Mouse (Mus musculus) kidney, postnatal 10 days (tissue): ENCODE results near the gene Il12rb1.

Experiments used
- DNase-seq: peaks from one replicate; pipeline ENCODE4 v3.0.0; 2021; ENCODE audit warnings: mixed read lengths

The Il12rb1 gene

DNA sequence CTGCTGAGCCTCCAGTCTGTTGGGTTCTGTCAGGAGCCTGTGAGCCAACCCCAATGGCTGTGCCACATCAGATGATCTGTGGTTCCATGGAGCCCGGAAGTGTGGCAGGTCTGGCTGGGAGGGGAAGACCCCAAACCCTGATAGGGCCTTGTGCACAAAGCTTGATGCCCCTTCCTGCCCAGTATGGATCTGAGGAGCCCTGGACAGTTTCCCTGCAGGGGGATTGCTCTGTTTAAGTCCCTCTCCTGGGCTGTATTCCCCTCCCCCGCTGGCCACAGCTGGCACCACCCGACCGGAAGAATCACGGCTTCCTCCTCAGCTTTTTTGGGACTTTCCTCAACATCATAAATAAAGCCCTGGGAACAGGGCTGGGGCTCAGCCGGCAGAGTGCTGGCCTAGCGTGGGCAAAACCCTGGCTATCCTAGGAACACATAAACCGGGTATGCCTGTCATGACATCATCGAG is 24.8 kb downstream of the Il12rb1 start:
- DNase-seq, result peak; percentile 74

DNA sequence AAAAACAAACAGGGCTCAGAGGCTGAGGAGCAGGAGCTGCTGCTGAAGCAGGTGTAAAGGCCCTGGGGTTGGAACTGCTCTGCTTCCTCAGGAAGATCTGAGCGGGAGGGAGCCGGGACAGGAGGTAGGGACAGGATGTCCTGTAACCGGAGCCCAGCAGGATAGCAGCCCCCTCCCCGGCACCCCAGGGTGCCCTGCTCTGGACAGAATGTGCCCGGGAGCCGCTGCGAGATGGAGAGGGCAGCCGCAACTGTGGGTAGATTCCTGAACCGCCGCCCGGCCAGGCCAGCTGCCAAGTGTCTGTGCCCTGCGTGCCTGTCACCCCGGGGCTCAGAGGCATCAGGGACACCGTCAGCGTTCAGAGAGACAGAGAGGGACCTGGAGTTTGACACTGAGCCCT is 25.3 kb downstream of the Il12rb1 start:
- DNase-seq, result peak; percentile 59

DNA sequence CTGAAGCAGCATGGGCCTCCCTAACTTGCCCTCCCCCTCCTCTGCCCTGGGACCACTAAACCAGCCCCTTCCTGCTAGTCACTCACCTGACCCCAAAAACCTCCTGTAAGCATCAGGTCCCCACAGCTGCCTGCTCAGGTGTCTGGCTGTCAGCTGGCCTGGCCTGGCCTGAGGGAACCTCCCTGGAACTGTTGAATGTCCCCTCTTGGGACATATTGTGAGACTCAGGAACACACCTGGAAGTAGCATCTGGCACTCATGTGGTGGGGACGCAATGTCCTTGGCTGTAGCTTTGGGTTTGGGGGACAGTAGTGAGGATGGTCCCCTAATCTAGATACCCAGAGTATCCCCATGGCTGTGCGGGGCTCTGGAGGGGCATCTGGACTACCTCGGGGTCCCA is 25.8 kb downstream of the Il12rb1 start:
- DNase-seq, result no peak

DNA sequence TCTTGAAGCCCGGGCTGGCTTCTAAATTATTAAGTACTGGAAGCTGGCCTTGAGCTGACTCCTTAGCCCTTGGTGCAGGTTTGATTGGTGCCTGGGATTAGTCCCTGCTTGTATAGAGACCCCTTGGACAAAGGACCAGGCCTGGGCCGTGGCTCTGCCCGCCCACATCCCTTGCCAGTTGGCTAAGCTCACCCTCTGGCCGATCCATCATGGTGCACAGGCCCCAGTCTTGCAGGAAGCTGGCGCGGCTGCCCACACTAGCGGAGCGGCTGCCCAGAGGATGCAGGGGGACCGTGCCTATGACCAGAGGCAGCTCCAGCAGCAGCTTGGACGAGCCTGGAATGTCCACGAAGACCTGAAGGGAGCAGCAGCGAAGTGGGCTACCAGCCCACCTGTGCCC is 28.4 kb downstream of the Il12rb1 start:
- no peak for DNase-seq

DNA sequence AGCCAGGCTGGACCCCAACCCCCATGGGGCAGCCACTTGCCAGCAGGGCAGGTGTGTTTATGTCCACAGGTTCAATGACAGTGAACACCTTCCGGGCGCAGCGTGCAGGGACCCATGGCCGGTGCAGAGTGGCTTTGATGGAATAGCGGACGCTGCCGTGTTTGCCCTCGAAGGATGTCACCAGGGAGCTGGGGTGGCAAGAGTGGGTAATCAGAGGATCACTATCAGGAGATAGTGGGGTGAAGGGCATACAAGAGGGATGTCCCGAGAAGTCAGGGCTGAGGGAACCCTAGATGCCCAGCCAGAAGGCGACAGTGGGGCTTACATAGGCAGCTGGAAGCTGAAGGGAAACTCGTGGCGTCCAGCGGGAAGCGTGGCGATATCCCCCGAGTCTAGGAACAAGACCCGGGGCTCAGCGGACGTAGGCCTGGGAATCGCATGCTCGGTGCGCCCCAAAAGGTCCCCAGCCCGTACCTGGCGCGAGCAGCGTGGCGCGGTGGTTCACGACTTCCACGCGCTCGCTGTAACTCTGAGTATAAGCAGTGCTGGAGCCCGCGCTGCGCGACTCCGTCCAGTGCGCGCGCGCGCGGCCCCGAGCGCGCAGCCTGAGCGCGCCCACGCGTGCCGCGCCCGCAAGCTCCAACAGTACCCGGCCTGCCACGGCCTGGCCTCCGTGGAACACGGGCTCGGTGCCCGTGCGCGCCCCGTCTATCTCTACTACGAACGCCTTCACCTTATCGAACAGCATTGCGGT is 30.6 kb downstream of the Il12rb1 start:
- DNase-seq, result no peak

DNA sequence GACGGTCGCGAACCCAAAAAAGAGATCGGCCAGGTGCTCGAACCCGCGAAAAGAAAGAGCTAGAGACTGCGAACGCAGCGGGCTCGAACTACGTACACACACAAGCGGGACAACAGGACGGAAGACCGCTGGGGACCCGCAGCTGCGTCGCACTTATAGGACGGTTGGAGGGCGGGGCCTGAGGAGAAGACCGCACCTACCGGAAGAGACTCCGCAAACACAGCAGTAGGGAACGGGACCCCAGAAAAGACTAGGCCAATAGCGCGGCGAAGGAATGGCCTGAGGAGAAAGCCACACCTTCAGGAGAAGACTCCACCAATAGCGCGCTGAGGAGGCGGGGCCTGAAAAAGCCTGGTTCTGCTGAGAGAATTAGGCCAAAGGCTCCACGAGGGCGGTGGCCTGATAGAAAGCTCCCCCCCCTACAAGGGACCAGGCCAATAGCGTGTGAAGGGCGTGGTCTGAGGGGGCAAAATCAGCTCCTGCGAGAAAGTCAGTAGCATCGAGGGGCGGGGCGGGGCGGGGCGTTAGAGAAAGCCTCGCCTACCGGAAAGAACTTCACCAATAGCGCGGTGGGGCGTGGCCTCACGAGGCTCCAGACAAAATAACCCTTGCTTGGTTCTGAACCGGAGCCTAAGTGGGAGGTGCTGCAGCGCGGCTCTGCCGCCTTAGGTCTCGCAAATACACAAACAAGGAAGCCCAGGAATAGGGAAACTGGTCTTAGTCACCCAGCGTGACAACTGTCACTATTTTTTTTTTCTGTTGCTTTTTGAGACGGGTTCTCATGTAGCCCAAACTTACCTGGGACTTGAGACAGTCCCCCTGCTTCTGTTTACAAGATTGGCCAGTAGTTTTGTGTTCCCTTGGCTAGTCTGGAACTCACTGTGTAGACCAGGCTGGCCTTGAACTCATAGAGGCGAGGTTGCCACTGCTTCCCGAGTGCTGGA is 31.4 kb downstream of the Il12rb1 start, which contains the start of gene Arrdc2:
Arrdc2 (minus strand) TSS at position 313 of the 944 bp plus-strand sequence.
- DNase-seq, result peak; percentile 100

DNA sequence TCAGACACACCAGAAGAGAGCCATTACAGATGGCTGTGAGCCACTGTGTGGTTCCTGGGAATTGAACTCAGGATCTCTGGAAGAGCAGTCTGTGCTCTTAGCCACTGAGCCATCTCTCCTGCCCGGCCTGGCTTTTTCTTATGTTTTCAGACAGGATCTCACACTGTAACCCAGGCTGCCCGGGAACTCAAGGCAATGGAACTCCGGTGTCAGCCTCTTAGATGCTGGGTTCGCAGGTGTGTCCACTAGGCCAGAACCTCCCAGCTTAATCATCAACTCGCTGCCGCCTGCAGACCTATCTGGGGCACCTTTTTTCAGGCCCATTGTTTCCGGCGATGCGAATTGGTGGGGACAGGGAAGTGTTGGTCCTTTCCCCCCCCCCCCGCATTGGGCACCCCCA is 32.3 kb downstream of the Il12rb1 start:
- DNase-seq, result peak; percentile 70

DNA sequence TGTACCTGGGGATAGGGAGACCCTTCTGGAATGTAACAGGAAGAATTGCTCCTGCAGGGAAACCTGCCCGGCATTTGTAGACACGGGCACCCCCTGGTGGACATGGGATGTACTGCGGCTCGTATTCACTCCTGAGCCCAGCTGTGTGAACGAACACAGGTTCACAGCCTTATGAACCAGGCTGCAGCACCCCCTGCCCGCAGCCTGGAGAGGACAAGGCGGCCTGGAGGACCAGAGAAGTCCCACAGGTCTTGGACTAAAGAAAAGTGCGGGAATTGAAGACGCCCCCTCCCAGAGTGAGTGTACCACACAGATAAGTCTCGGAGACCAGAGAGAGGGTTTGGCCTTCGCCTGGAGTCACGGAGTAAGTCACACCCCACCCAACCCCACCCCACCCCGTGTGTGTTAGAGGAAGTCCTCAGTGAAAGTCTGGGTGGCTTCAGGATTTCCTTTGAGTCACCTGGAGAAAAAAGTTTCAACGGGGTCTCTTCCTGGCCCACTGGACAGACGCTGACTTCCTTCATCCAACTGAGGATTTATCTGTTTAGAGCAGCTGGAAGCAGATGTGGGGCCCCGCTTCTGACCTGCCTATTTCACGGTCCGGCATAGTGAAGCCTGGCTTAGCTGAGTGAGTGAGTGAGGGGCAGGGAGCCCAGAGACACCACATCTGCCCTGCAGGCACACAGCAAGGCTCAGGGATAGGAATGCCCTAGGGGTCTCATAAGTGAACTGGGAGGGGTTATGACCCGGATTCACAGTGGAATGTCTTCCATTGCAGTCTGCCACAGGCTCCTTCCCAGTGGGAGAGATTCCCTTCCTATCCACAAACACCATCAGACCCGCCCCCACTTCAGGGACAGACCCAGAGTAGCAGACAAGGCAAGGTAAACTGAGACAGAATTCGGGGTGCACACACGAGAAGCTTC is 33.2 kb downstream of the Il12rb1 start:
- DNase-seq, result peak; percentile 94

DNA sequence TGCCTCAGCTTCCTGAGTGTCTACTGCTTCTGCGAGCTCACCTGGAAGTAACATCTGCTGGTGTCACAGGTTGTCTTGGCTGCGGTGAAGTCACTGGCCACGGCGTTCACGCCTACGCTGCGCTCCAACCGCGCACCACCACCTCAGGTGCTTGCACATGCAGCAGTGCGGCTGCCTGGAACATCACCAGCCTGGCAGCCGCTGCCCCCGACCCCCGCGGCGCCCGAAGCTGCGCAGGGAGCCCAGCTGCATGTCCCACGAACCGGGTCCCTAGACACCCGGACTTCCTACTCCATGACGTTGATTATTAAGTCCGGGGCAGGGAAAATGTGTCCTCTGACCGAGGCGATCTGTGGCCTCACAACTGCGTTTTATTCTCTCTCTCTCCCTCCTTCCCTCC is 34.2 kb downstream of the Il12rb1 start:
- no peak for DNase-seq

- DNase-seq, result no peak
Measured at GRCm38 (mm10) chr8:70843214-70843773, 35.0 kb downstream of the Il12rb1 start.

GRCm38 (mm10) chr8:70843941-70844340 is 35.7 kb downstream of the Il12rb1 start:
- DNase-seq, result no peak

DNA sequence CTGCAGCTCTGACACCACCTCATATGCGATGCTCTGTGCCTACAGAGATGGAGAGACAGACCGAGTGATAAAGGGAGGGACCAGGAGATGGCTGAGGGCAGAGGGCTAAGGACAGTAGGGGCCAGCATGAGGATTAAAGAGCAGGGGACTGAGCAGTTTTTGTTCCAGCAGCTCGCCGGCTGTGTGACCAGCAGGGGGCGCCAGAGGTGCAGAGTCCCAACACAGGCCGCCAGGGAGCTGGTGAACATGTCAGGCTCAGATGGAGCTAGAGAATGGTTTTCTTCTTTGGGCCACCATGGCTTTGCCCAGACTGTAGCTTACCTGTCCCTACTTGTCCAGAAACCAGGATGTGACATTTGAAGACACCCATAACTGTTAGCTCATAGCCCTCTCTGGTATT is 36.3 kb downstream of the Il12rb1 start:
- peak; percentile 96 for DNase-seq

DNA sequence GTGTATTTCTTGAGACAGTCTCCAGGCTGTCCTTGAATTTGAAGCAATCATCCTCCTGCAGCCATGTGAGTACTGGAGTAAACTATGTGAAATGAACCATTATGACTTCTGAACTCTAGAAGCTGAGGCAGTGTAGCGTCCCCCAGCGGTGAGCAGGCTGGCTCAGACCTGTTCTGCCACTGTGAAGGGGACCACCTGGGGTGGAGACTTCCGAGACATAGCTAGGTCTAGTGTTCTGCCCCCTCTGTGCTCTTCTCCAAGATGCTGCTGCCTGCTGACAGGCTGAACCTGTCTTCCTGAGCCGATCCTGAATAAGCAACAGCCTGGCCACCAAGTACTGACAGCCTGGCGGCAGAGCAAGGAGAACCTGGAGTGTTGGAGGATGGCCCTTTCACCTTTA is 36.9 kb downstream of the Il12rb1 start:
- no peak for DNase-seq

GRCm38 (mm10) chr8:70846371-70847154 is 38.3 kb downstream of the Il12rb1 start:
- DNase-seq, result no peak

DNA sequence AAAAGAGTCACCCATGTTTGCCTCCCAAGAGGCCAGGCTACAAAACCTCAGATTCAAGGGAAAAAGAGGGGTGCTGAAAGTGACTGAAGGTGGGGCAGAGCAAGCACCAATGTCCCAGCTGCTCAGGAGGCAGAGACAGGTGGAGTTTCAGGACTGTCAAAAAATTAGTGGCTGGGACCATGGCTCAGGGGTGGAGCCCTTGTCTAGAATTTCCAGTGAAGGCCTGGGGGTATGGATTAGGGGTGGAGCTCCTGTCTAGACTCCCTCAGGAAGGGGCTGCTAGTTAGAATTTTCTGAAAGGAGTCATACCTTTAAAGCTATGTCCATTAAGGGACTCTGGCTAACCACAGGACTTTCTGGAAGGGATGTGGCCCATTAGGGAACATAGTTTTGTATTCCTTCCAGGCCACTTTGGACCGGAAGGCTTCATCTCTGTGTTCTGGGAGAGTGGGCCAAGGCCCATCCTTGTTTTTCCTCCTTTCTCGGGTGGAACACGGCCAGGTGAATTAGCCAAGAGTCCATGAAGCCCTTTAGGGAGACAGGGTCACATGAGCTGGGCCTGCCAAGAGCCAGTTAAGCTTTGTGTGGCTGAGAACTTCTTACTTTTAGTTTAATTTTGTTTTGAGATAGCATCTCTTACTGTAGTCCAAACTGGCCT is 41.2 kb downstream of the Il12rb1 start:
- DNase-seq, result no peak

- DNase-seq, result no peak
Measured at GRCm38 (mm10) chr8:70850132-70850845, 42.0 kb downstream of the Il12rb1 start.

- no peak for DNase-seq
Measured at GRCm38 (mm10) chr8:70850947-70851346, 42.7 kb downstream of the Il12rb1 start.

DNA sequence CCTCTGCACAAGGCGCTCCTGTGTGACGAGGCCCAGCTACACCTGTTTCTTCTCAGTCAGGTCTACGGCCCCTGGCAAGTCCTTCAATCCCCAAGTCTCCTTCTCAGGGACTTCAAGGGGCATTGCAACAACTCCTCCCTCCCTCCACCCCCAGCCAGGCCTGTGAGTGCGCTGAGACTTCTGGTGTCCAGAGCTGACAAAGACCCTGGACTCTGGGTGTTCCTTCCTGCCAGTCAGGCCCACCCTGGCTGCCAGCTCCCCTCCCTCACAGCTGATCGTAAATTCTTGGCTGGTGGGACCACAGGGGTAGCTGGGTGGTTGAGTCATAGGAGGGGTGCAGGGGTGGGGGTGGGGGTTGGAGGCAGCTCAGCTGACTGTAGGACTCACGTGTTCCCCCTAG is 43.6 kb downstream of the Il12rb1 start:
- no peak for DNase-seq

DNA sequence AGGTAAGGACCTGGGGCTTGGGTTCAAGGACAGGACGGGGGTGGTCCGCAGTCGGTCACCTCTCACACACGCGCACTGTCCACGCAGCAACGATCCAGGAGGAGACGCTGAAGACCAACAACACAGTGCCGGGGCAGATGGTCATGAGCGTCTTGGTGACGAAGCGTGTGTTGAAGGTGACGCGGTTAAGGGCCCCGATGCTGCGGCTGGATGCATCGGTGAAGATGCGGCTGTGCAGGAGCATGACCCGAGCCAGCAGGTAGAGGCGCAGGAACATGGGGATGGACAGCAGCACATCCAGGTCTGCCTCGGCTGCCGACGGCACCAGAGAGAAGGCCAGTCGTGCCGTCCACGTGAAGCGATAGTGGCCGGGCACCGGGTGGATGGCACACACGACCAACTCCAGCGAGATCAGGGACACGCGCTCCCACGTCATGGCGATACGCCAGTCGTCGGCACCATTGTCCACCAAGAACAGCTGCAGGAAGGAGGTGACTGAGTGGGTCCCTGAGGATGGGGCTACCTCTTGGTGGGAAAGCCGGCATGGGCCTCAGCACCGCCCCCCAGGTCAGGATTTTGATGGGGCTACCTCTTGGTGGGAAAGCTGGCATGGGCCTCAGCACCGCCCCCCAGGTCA is 44.5 kb downstream of the Il12rb1 start:
- no peak for DNase-seq

GRCm38 (mm10) chr8:70853863-70854262 is 45.6 kb downstream of the Il12rb1 start:
- no peak for DNase-seq
